Mouse (Mus musculus) heart, adult 8-10 months (tissue): ENCODE measurements around the gene Fv1. TPM values are rescaled to one million over a fixed set of nuclear protein-coding genes. Genes with fewer than 3 reads are reported as not detected.
A peak's percentile ranks its signal among the peaks of the same experiment; 100 is the strongest.

Experiments
- DNase-seq: peaks from one replicate; pipeline ENCODE4 v3.0.0; 2022; ENCODE audit warnings: low spot score
- total RNA-seq, 4 experiments: library from RNA; stranded (reverse); gene quantifications; 2 replicates each; pipeline ENCODE4 v1.2.4; 2022

Gene Fv1
- total RNA-seq, 4 experiments from 2014 or later = 17.8 to 23.1 (median 20.2) TPM

DNA sequence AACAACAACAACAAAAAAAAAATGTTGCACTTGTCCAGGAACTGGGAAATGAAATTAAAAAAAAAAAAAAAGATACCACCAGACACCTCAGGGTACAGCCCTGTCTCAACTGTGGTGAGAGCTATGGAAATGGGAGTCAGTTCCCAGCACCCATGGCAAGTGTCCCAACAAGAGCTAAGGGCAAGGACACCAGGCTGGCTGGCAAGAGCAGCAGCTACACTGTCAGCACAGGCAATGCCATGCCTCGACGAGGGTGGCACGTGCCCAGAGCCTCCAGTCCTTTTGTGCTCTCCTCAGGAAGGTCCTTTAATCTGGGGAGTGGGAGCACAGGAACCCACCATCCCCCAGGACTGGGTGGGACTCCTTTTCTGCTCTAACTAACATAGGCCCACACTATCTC, 15.4 kb downstream of the Fv1 start:
- DNase-seq = no peak

DNA sequence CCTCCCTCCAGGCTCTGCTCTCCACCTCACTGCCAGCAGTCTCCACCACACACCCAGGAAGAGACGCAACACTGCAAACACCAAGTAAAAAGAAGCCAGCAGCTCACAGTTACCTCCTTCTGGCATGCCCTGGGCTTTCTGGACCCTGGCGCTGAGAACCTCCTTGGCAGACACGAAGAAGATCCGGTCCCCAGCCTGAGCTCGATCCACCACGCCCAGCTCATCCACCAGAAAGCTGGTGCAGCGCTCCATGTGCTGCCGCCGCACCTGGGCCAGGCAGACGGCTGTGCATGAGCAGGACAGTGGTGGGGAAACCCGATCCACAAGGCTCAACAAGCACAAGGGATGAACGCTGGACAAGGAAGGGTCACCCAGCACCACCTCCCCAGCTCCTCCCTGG, 17.4 kb downstream of the Fv1 start:
- no peak for DNase-seq

DNA sequence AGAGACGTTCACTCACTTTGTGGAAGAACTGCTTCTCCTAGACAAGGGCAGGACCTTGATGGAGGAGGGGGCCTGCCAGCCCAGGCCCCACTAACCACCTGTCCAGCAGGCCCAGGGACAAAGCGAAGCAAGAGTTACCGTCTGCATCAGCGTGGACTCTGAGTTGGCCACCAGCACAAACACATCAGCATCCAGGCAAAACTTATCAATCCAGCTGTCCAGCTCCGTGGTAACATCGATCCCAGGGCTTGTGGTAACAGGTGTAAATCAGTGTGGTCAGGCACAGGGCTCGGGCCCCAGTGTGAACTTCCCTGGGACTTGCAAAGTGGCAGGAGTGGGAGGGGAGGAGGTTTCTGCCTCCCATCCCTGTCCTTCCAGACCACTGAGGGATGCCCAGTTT, 18.5 kb downstream of the Fv1 start:
- no peak for DNase-seq

DNA sequence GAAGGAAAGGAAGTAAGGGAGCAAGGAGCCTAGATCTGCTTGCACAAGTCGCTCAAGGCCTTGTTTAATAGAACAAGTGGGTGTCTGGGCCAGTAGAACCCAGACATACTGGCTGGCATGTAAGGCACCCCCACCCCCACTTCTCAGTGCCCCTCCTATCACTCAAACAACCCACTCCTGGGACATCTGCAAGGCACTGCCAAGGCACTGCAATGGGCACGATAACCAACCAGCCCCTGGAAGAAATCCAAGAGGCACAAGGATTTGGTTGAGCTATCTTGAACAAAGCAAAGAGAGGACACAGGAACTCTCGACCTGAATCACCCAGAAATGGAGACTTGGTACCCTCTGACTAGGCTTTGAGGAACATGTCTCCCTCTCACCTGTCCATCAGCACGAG, 19.5 kb downstream of the Fv1 start:
- DNase-seq = no peak

DNA sequence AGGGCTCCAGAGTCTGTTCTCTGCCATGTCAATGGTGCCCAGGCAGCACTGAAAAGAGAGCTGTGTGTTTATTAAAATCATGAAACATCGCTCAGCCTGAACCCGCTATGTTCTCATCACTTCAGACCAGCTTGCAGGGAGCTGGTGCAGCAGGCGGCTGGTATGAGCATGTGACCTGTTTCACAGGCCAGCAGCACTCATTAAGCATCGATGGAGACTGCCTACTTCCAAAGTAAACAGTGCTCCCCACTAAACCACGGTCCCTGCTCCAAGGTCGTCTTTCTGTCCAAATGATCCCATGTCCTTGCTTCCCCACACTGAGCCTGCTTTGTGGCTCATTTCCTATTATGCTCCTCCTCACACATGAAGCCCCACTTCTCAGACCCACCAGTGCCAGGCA, 21.6 kb downstream of the Fv1 start:
- DNase-seq = no peak

DNA sequence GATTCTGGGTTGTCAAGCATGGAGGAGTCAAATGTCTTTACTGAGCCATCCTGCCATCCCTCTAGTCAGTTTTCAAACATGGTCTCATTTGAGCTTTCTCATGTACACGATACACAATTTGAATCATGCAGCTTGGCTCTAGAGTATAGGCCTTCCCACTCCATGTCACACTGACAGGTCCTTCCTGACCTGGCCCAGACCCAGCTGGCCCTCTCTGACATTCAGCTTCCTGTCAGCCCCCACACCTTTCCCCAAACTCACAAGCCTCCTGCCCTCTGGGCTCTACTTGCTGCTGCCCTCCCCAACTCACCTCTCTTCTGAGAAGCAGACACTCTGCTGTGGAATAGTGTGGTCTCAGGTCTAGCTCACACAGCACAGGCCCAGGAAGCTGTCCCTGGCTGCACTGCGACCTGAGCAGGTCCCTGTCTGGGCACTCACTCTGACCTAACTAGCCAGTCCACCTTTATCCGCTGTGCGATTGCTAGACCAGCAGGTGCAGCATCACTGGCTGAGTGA, 27.1 kb downstream of the Fv1 start:
- DNase-seq = no peak

DNA sequence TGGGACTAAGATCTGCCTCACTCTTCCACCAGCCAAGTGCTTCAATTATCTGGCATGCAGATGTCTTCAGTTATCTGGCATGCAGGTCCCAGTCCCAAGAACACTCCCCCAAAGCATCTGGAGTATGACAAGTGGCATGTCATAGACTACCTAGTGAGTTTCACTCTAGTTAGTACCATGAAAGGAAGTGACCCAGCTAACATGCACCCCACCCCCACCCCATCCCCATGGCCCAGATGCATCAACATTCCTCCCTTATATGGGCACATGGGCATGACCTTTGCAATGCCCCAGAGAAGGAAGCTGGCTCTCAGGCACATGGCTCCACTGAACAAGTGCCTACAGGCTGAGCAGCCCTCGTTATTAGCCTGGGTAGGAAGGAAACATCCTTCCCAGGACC, 27.6 kb downstream of the Fv1 start:
- no peak for DNase-seq

DNA sequence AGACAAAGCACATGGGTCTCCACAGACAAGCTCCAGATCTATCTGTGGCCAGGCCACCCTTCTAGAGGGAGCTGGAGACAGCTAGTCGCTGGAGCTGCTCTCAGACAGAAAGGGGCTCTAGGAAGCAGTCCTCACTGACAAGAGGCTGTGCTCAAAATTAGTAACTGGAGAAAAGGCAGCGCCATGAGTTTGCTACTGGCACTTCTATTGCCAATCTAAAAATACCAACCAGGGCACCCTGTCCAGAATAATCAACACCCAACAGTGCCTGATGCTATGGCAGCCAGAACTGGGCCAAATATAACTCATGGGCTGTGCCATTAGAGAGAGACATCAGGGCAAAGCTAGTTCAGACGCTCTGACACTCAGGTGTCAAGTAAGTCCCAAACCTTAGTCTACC, 28.6 kb downstream of the Fv1 start:
- DNase-seq = peak; percentile 62

DNA sequence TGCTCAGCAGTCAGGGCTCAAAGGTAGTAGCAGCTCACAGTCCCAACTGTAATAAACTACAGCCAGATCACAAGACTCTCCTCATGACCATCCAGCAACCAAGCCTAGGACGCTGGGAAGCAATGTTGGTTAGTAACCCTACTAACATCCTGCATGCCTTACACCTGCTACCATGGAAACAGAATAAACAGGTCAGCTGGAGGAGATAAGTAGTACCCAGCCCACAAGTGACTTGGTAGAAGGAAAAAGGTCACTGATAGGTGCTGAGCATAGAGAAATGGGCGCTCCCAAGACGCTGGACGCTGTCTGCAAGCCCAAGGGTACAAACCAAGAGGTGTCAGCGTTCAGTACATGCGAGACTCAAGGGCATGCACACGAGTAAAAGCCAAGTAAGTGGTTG, 31.7 kb downstream of the Fv1 start:
- DNase-seq = peak; percentile 68

DNA sequence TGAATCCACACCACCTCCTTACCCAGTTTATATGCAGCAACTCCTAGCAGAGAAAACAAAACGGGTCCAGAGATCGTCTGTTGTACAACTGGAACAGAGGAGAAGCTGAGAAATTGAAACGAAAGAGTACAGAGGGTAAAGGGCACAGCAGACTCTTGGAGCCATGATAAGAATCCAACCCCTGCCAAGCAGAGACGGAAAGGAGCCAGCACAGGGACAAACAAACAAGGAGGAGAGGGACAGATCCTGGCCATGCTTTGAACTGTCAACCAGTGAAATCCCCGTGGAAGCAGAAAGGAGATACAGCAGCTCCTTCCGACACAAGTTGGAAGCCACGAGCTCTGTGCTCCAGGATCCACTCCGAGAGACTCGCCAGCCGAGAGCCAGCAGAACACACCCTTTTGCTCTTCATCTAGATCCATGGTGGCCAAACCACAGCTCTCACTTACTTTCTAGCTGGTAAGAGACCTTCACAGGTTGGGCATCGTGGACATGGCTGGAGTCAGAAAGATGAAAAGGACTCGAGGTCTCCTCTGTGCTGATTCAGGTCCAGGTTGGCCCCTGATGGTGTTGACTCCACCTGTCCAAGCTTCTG, 34.2 kb downstream of the Fv1 start:
- DNase-seq = no peak

DNA sequence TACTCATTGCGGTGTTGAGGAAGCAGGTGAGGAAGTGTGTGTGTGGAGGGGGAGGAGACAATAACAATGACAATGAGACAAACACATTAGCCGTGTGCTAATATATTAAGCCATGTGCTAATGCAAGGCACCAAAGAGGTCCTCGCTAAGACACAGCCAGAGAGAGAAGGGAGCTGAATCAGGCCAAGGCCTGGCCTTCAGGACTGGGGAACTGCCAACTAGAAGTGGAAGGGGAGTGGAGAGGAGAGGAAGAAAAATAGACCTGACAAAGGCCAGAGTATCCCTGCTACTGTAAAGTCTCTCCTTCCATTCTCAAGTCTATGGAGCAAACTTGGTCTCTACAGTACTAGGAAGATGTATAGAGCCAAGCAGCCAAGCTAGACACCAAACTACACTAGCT, 34.8 kb downstream of the Fv1 start:
- no peak for DNase-seq

DNA sequence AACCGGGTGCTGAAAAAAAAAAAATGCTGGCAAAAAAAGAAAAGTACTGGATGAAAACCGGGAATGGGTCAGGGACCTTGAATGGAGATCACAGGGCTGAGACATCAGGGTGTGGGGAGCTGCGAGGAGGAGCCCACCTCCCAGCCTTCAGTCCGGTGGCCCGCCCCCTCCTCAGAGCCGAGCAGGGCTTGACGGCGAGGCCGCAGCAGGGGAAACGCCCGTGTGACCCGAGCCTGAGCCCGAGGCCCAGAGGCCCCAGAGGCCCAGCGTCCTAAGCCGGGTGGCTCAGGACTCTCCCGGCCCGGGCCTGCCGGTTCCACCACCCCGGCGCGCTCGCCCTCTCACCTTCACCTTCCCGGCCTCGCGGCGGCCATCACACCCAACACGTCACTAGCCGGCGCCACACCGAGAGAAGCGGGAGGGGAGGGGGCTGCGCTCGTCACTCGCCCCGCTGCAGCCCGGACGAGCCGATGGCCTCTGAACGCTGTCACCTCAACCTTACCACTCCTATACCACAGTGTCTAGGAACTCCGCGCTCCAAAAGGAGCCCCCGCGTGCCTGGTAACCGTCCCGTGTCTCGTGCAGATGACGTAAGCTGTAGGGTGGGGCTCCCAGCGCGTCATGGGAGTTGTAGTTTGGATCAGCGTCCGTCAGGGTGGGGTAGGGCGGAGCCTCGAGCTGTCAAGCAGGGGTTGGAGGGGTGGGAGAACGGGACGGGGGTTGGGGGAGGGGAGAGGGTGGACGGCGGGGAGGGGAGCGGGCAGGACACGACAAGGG, 35.7 kb downstream of the Fv1 start, which contains the start of gene Mfn2:
Gene Mfn2 (minus strand): TSS at position 392 of the 777 bp plus-strand sequence.
- DNase-seq = peak; percentile 91

DNA sequence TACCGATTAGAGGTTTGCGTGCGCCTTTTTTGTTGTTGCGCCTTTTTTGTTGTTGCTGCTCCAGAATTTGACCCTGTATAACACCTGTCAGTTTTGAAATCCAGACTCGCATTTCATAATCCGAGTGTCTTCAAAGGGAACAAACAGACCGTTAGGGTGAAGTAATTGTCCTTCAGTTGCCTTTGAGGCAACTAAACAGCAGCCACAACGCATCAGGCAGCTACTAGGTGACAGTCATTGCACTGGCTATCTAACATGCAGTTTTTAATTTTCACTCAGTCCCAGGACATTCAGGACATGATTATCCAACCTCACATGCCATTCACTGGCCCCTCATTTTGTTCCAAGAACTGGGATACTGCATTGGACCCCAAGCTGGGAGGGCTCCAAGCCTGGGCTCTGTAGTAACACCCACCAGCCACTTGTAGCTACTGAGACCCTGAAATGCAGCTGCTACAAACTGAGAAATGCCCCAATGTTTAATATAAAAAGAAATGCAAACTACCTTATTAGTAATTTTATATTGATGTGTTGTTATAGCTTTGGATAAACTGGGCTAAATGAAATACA, 36.4 kb downstream of the Fv1 start:
- DNase-seq = no peak

DNA sequence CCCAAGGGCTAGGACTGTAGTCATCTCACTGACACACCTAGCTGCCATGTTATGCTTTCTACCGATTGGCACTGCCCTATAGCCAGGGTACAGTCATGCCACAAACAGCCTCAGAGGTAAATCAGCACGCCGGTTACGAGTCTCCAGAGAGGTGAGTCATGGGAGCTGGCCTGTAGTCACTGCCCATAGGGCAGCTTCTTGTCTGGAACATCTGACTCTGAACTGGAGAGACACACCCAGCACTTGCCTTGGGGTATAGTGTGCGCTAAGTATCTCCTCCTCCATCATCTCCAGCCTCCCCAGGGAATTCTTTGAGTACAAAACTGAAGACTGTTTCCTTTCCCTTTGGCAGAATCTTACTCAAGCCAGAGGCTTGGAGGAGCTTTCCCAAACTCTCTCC, 37.5 kb downstream of the Fv1 start:
- no peak for DNase-seq

DNA sequence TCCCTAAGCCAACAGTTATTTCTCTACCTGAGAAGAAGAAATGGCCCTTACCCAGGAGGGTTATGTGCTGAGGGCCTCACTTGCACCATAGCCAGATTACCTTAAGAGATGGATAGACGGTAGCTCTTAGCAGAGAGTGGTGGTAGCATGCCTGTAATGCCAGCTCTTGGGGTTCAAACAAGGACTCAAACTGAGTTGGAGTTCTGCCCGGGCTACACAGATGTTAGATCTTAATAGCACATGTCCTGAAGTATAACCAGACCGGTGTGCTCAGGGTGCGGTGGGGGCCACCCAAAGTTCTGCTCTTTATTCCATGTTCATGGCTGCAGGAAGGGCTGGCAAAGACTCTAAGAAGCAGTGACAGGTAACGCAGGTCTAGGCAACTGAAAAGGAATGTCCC, 40.7 kb downstream of the Fv1 start:
- no peak for DNase-seq

DNA sequence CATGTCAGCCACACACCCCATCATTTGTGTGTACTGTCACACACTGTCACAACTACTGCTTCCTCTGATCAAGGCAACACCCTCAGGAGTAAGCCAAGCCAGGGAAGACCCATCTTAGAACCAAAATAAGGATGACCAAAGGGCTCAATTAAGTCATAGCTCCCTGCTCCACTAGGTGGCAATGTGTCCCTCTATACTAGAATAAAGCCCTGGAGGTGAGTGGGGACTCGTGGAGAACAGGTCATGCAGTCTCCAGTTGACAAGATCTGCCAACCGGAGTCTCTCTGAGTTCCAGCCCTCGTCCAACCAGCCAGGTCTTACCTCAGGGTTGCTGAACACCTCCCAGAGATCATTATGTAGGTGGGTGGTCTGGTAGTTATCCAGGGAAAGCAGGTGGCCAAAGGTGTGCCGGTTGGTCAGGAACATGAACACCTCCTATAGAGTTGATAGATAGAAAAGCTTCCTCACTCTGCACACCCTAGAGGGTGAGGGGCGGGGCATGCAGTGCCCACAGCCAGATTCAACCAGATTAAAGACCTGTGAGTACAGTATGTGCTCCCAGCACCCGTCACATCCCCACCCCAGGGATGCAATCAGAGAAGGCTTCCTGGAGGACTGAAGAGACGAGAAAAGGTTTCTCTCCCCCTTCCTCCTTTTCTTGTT, 49.8 kb downstream of the Fv1 start:
- no peak for DNase-seq

Other genes with a start within 250 kb of the Fv1 start
- gene Zfp979, start 226.5 kb upstream of the Fv1 start, total RNA-seq = 1 to 10 TPM; 1.9 to 3.0 (median 2.7) TPM
- under 1 TPM in 1 of 4 experiments, not detected in 3; 0.11 TPM for gene Zfp534, start 166.4 kb upstream of the Fv1 start, total RNA-seq
- 1 to 10 TPM; 2.0 to 2.7 (median 2.4) TPM for gene Zfp984, start 59.2 kb upstream of the Fv1 start, total RNA-seq
- gene Zfp933, start 20.6 kb upstream of the Fv1 start, total RNA-seq = 10 to 100 TPM in 3 of 4 experiments, 1 to 10 TPM in 1; 8.1 to 12.7 (median 11.4) TPM
- 1 to 10 TPM; 6.0 to 9.4 (median 7.2) TPM for gene Miip, start 163 bp upstream of the Fv1 start, total RNA-seq
- 100 to 1,000 TPM; 664 to 803 (median 747) TPM for gene Mfn2, start 35.7 kb downstream of the Fv1 start, total RNA-seq
- 10 to 100 TPM; 52.7 to 66.9 (median 61.3) TPM for gene Plod1, start 67.8 kb downstream of the Fv1 start, total RNA-seq
- gene 2510039O18Rik, start 71.9 kb downstream of the Fv1 start, total RNA-seq = 10 to 100 TPM; 35.8 to 43.1 (median 39.7) TPM
- gene Nppb, start 116.8 kb downstream of the Fv1 start, total RNA-seq = 100 to 1,000 TPM; 107 to 313 (median 216) TPM
- 1,000 to 10,000 TPM; 1,499 to 1,940 (median 1,728) TPM for gene Nppa, start 131.7 kb downstream of the Fv1 start, total RNA-seq
- gene Clcn6, start 169.8 kb downstream of the Fv1 start, total RNA-seq = 1 to 10 TPM; 7.1 to 9.8 (median 8.9) TPM
- gene Mthfr, start 170.1 kb downstream of the Fv1 start, total RNA-seq = 1 to 10 TPM; 8.0 to 9.8 (median 8.6) TPM
- 10 to 100 TPM; 45.2 to 51.5 (median 48.2) TPM for gene Agtrap, start 219.1 kb downstream of the Fv1 start, total RNA-seq